Mouse (Mus musculus) CD4-positive naive resting alpha-beta T cell, adult 76 days (primary cell): ENCODE data around the gene Vmn1r233. TPM values are rescaled to one million over a fixed set of nuclear protein-coding genes. Genes with fewer than 3 reads are reported as not detected.

Source experiments
- total RNA-seq: library from RNA; stranded (reverse); gene quantifications from one replicate; pipeline ENCODE4 v1.2.4, GENCODE M21; 2023

Gene Vmn1r233
- total RNA-seq = not detected

DNA sequence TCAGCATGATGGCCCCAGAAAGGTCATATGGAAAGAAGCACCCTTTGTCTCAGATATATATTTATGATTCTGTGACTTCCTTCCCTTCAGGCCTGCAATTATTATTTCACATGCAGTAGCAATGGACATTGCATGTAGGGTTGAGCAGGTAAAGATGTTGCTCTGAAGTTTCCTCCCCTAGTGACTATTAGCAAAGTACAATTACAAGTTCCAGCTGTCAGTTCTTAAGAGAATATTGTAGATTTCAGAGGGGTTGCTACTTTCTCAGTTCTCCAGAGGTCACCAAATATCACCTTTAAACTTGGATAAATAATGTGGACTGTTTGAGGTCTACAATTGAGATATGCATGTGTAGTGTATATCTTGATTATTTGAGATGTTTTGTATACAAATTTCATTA lies at the start of gene Vmn1r233:
Gene Vmn1r233 (minus strand): TSS at position 101 of the 400 bp plus-strand sequence.

DNA sequence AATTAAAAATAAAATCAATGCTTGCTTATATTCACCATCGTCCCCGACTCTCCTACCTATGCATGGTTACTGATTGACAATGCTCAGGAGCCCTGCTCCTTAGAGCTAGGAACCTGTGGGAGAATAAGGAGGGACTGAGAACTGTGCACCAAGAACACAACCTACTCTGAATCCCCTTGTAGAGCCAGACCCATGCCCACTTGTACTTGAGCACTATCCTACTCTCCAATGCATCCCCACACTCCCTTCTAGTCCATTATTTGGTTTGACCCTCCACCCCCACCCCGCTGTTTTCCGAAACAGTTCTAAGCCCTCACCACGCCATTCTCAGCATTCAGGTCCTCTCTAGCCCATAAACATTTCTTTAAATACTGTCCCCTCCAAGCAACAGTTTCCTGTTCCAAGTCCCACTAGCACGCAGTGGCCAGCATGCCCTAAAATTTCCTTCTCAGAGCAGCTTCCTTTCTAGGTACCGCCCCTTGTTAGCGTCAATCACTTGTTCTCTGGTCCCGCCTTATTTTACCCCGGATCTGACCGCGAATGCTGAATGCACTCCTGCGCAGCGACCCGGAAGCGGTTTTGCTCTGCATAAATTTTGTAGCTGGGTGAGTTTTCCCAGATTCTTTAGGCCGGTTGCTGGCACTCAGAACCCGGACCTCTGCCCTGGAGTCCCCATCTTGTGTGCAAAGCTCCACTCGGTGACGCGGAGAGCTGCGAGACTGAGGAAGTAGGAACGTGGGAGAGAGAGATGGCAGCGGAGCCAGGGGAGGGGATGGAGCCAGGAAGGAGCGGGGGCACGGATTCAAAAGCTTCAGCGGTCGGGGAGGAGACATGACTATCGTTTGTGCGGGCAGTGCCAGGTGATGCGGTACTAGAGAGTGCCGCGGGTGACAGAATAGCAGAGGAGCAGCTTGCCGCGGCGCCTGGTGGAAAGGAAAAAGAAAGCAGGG lies 12.4 kb upstream of the Vmn1r233 start, which contains the start of gene Zfp160:
Gene Zfp160 (plus strand): TSS at position 522 of the 950 bp plus-strand sequence.

DNA sequence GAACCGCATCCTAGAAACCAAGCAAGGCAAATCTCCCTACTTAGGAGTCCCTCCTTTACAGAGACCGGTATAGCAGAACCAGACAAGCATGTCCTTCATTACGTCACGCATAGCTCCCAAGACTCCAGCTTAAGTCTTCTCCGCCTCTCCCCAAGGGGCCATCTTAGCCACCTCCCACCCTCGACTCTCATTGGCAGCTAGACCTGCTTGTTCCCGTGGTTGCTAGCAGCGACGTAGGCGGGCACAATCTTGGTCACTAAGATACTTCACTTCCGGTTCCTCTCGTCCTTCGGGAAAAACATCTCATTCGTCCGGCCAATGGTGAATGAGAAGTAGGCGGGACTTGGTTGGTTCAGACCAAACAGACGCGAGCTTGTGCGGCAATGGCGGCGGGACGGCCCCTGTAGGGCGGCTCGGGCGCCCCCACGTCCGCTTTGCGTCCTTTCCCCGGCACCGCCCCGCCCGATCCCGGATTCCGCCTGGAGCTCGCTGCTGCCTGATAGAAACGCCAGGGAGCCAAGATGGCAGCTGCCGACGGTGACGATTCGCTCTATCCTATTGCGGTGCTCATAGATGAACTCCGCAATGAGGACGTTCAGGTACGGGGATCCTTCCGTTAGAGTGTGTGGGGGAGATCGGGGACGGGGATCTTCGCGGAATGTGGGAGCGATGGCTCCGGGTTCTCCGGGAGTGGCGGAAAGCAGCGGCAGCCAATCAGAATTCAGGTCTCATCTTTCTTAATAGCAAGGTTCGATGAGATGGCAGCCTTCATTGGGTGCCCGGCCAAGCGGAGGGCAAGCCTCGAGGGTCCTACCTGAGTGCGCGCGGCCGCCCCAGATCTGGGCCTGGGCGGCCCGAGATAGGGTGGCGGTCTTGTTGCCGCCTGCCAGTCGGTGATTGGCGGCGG lies 51.0 kb downstream of the Vmn1r233 start, which contains the start of gene Ppp2r1a:
Gene Ppp2r1a (plus strand): TSS at position 327 of the 907 bp plus-strand sequence.

Other genes starting within 250 kb of the Vmn1r233 start
- gene Vmn1r228, start 210.3 kb downstream of the Vmn1r233 start, total RNA-seq = not detected
- not detected for gene Vmn1r229, start 184.9 kb downstream of the Vmn1r233 start, total RNA-seq
- gene Vmn1r230, start 156.0 kb downstream of the Vmn1r233 start, total RNA-seq = not detected
- not detected for gene Vmn1r231, start 91.4 kb downstream of the Vmn1r233 start, total RNA-seq
- gene Vmn1r232, start 76.8 kb downstream of the Vmn1r233 start, total RNA-seq = not detected
- 288 TPM for gene Ppp2r1a, start 51.2 kb downstream of the Vmn1r233 start, total RNA-seq
- 11.2 TPM for gene Zfp160, start 12.4 kb upstream of the Vmn1r233 start, total RNA-seq
- not detected for gene Vmn1r234, start 229.6 kb upstream of the Vmn1r233 start, total RNA-seq